Comparison of ENCODE assay signal across 29 mouse cellular contexts in genomic region chr14:98643756-98644155, GRCm38 (mm10).
"Had no signal": no experiment of that assay in that cellular context is flagged by ENCODE, and none has a peak within 500 bp of the region (broad histone marks: within the 10 kb centered on the region; RNA-seq: fewer than 3 reads in every experiment).

No protein-coding gene starts in this region.

- H3K4me1 ChIP-seq: embryonic facial prominence, embryonic 12.5 days; embryonic facial prominence, embryonic 13.5 days; embryonic facial prominence, embryonic 15.5 days; forebrain, embryonic 13.5 days; forebrain, embryonic 15.5 days had no signal

- DNase-seq: cerebellum, adult 18-20 months; cerebellum, adult 2 months; cerebellum, adult 8-10 months; cerebellum, adult 9-10 months; cerebellum, adult 9-11 months; cerebellum, postnatal 10 days; cerebellum, postnatal 14 days; cerebellum, postnatal 25 days; cerebellum, postnatal 36 days; embryo, embryonic 11 days; forebrain, postnatal 0 days; gastrocnemius, adult 2 months; gastrocnemius, postnatal 10 days; gastrocnemius, postnatal 14 days; gastrocnemius, postnatal 25 days; gastrocnemius, postnatal 36 days; heart, adult 11 months; heart, adult 18-20 months; heart, adult 2 months had no signal

- H3K27ac ChIP-seq: embryonic facial prominence, embryonic 12.5 days; embryonic facial prominence, embryonic 13.5 days; embryonic facial prominence, embryonic 15.5 days; forebrain, embryonic 10.5 days; forebrain, embryonic 12.5 days; forebrain, embryonic 13.5 days; forebrain, embryonic 15.5 days; gastrocnemius, adult 2 months; heart, adult 2 months had no signal

- H3K27me3 ChIP-seq: embryonic facial prominence, embryonic 12.5 days; embryonic facial prominence, embryonic 13.5 days; embryonic facial prominence, embryonic 15.5 days; forebrain, embryonic 12.5 days; forebrain, embryonic 13.5 days; forebrain, embryonic 15.5 days had no signal

- H3K4me3 ChIP-seq: embryonic facial prominence, embryonic 12.5 days; embryonic facial prominence, embryonic 13.5 days; embryonic facial prominence, embryonic 15.5 days; erythroblast, embryonic 14.5 days; forebrain, embryonic 10.5 days; forebrain, embryonic 12.5 days; forebrain, embryonic 13.5 days; forebrain, embryonic 15.5 days; gastrocnemius, adult 2 months; heart, adult 2 months had no signal

- ATAC-seq: forebrain, embryonic 13.5 days; forebrain, embryonic 14.5 days; forebrain, embryonic 15.5 days; forebrain, embryonic 16.5 days; forebrain, postnatal 0 days had no signal

- H3K36me3 ChIP-seq: embryonic facial prominence, embryonic 12.5 days; embryonic facial prominence, embryonic 13.5 days; embryonic facial prominence, embryonic 15.5 days; forebrain, embryonic 10.5 days; forebrain, embryonic 12.5 days; forebrain, embryonic 15.5 days had no signal

- H3K4me2 ChIP-seq: embryonic facial prominence, embryonic 12.5 days; embryonic facial prominence, embryonic 13.5 days; embryonic facial prominence, embryonic 15.5 days; forebrain, embryonic 12.5 days; forebrain, embryonic 13.5 days; forebrain, embryonic 15.5 days had no signal

- H3K9ac ChIP-seq: embryonic facial prominence, embryonic 12.5 days; embryonic facial prominence, embryonic 13.5 days; embryonic facial prominence, embryonic 15.5 days; forebrain, embryonic 12.5 days; forebrain, embryonic 13.5 days; forebrain, embryonic 15.5 days; forebrain, postnatal 0 days had no signal

- H3K9me3 ChIP-seq: embryonic facial prominence, embryonic 12.5 days; embryonic facial prominence, embryonic 13.5 days; embryonic facial prominence, embryonic 15.5 days; forebrain, embryonic 10.5 days; forebrain, embryonic 12.5 days; forebrain, embryonic 13.5 days; forebrain, embryonic 15.5 days had no signal
